Mouse (Mus musculus) gastrocnemius, postnatal 25 days (tissue): Measurements from ENCODE around the gene Mrgprx2. TPM values are rescaled to one million over a fixed set of nuclear protein-coding genes. Genes with fewer than 3 reads are reported as not detected.
"Not testable (repeated sequence)": the region's sequence is repeated elsewhere in the genome, so short reads cannot be mapped to it uniquely, and the experiment has no call there.

Experiments
- DNase-seq: peaks from one replicate; pipeline ENCODE4 v3.0.0; 2022
- long read RNA-seq, 2 experiments: library from polyadenylated mRNA; stranded (forward); transcript quantifications; one replicate each; pipeline ENCODE4 v2.0.0; 2021
- total RNA-seq, 2 experiments: library from RNA; stranded (reverse); gene quantifications; 1 replicate in 1 of 2; 2 replicates in 1 of 2; pipeline ENCODE4 v1.2.3; 2021

Mrgprx2 gene
- under 1 TPM in 1 of 2 experiments, not detected in 1; 0.16 TPM for total RNA-seq
- long read RNA-seq, experiment 1: 0 reads
- long read RNA-seq, experiment 2: 0 reads

DNA sequence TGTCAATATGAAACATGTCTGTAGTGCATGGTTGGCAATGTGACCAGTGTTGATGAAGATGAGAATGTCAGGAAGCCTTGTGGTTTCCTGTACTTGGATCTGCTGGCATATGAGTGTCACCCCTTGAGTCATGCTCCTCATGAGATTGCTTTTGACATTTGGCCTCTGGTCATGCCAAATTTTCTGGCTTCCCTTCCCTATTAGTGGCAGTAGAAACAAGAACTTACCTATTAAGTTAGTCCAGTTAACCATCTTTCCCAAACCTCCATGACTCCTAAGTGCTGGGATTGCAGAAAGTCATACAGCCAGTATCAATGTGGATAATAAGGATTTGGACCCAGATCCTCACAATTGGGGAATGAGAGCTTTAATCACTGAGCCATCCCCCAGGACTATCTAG lies at the start of gene Mrgprx2:
TSS of gene Mrgprx2 (minus strand) at position 101 of the 400 bp plus-strand sequence.
- no peak for DNase-seq

DNA sequence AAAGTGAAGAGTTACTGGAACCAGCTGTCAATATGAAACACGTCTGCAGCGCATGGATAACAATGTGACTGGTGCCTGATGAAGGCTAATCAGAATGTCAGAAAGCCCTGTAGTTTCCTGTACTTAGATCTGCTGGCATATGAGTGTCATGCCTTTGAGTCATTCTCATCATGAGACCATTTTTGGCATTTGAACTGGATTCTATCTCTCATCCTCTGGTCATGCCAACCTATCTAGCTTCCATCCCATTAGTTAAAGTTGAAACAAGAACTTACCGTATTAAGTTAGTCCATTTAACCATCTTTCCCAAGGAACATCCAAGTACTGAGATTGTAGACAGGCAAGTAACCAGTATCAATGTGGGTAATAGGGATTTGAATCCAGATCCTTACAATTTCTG lies 42.9 kb downstream of the Mrgprx2 start, which contains the start of gene Mrgprb1:
TSS of gene Mrgprb1 (minus strand) at position 101 of the 400 bp plus-strand sequence.
- DNase-seq: no peak

DNA sequence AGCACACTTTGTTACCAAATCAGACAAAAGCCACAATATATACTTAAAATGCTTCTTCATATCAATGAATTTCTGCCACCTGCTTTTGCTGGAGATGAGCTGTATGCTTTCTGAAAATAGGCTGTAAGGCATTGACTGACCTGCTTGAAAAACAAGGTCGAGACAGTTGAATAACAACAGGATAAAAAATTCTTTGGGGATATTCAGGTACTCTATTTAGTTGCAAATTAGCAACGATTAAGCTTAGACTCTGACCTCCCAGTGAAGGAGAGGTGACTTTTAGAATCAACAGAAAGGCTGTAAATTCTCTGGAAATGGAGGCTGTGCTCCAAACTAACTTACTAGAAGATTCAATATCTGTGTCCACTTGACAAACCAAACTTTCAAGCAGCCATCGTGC lies 62.5 kb downstream of the Mrgprx2 start:
- no peak for DNase-seq

DNA sequence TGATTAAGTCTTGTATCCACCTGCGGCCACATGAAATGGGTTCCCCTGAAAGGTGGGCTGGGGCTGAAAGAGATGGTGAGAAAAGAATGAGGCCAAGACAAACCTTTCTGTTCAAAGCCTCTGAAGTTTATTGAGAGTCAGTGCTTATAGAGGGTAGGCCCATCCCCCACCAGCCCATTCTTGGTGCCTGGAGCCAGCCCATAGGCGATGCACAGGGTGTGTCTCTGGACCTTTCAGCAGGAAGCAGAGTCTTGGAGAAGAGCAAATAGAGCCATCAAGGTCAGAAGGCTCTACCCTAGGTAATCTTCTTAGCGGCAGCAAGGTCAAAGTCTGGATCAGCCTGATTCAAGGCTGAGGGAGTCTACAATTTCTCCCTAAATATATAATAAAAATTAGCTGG lies 63.2 kb downstream of the Mrgprx2 start:
- not testable (repeated sequence) for DNase-seq

Other genes with a start within 250 kb of the Mrgprx2 start
- not detected for gene Mrgprb8, start 110.8 kb downstream of the Mrgprx2 start, total RNA-seq
- under 1 TPM; 0.15 to 0.24 TPM for gene Mrgprb1, start 43.0 kb downstream of the Mrgprx2 start, total RNA-seq
- under 1 TPM; 0.13 to 0.16 TPM for gene Mrgprb2, start 58.8 kb upstream of the Mrgprx2 start, total RNA-seq
- not detected for gene Mrgprb3, start 144.5 kb upstream of the Mrgprx2 start, total RNA-seq